17 mouse cellular contexts compared by ENCODE assay signal in the genomic region with DNA sequence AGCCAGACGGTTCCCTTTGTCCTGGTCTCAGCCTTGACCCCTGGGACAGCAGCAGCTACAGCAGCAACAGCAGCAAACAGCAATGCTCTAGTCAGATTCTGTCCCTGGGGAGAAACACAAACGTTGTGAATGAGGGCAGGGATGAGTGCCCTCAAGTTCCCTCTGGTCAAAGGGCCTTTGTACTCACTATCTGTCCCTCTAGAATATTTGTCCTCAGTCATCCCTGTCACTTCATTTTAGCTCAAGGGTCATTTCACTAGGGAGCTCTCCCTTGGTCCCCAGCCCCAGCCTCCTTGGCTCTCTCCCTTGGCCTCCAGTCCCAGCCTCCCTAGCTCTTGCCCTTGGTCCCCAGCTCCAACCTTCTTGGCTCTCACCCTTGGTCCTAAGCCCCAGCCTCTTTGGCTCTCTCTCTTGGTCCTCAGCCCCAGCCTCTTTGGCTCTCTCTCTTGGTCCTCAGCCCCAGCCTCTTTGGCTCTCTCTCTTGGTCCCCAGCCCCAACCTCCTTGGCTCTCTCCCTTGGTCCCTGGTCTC.
DNase-seq lines count a peak whose midpoint lies in the region; ATAC-seq and TF ChIP-seq lines count a peak whose summit lies in the region.
"Had no signal": no experiment of that assay in that cellular context is flagged by ENCODE, and none has a peak within 500 bp of the region (broad histone marks: within the 10 kb centered on the region; RNA-seq: fewer than 3 reads in every experiment).

No protein-coding gene starts in this region.

- no peaks in the 10 kb centered on the region for H3K27me3 ChIP-seq in lung, embryonic 14.5 days (ENCODE audit: insufficient read depth, low read length)
- H3K27me3 ChIP-seq: embryonic facial prominence, embryonic 13.5 days; forebrain, embryonic 13.5 days; neural tube, embryonic 13.5 days had no signal

- H3K27ac ChIP-seq in lung, embryonic 14.5 days (ENCODE audit: low read depth): no peak overlapping the region
- H3K27ac ChIP-seq: embryonic facial prominence, embryonic 13.5 days; forebrain, embryonic 13.5 days; hindbrain, embryonic 14.5 days; neural tube, embryonic 13.5 days had no signal

- no peak overlapping the region for H3K4me2 ChIP-seq in lung, embryonic 14.5 days
- H3K4me2 ChIP-seq: embryonic facial prominence, embryonic 13.5 days; forebrain, embryonic 13.5 days; hindbrain, embryonic 14.5 days; neural tube, embryonic 13.5 days had no signal

- WGBS in lung, embryonic 14.5 days: 22% methylated on average over 2 of the region's 2 CpGs

- H3K4me3 ChIP-seq in lung, embryonic 14.5 days (ENCODE audit: low read depth, low read length): no peak overlapping the region
- H3K4me3 ChIP-seq: embryonic facial prominence, embryonic 13.5 days; forebrain, embryonic 13.5 days; neural tube, embryonic 13.5 days had no signal

- H3K9me3 ChIP-seq in lung, embryonic 14.5 days (ENCODE audit: low read depth, low read length): no peaks in the 10 kb centered on the region
- H3K9me3 ChIP-seq: embryonic facial prominence, embryonic 13.5 days; forebrain, embryonic 13.5 days; neural tube, embryonic 13.5 days had no signal

- ATAC-seq in lung, embryonic 14.5 days (ENCODE audit: insufficient read depth): no peak
- ATAC-seq: forebrain, embryonic 13.5 days had no signal

- H3K9ac ChIP-seq in lung, embryonic 14.5 days: no peak overlapping the region
- H3K9ac ChIP-seq: embryonic facial prominence, embryonic 13.5 days; forebrain, embryonic 13.5 days; hindbrain, embryonic 14.5 days; neural tube, embryonic 13.5 days had no signal

- H3K4me1 ChIP-seq in lung, embryonic 14.5 days (ENCODE audit: insufficient read depth): no peaks in the 10 kb centered on the region
- H3K4me1 ChIP-seq: embryonic facial prominence, embryonic 13.5 days; neural tube, embryonic 13.5 days had no signal

- peak; percentile 15 for DNase-seq in gastrocnemius, adult 18-20 months (ENCODE audit: low spot score)
- DNase-seq in gastrocnemius, postnatal 4 days (ENCODE audit: low spot score in 2 of 2): no peak
- peak; percentile 6 for DNase-seq in lung, embryonic 14.5 days
- no peak for DNase-seq in lung, postnatal 4 days
- DNase-seq in heart, adult 9 months (ENCODE audit: low spot score in 2 of 2): peak; percentile 43 to 44
- peak; percentile 7 for DNase-seq in lung, postnatal 14 days
- no peak for DNase-seq in cerebellum, postnatal 4 days (ENCODE audit: low spot score in 2 of 2)
- DNase-seq in left cerebral cortex, adult 9 months (ENCODE audit: low spot score in 2 of 2): no peak
- DNase-seq: B cell, adult 2 months; cerebellum, postnatal 25 days; liver; thymus, postnatal 25 days had no signal

- H3K36me3 ChIP-seq in lung, embryonic 14.5 days (ENCODE audit: insufficient read depth): no peaks in the 10 kb centered on the region
- H3K36me3 ChIP-seq: embryonic facial prominence, embryonic 13.5 days; G1E; neural tube, embryonic 13.5 days had no signal

- TF ChIP-seq CTCF in lung, embryonic 14.5 days (IDR thresholded peaks at IDR 0.05; ENCODE audit: low read depth): no peak

Comparison
In these comparisons a context has a peak if more than half of its experiments do, and no peak if none do; other contexts are left out.
1. DNase-seq: peak in gastrocnemius, adult 18-20 months (single experiment), lung, embryonic 14.5 days (single experiment), heart, adult 9 months (2 of 2) and lung, postnatal 14 days (single experiment); none in gastrocnemius, postnatal 4 days (0 of 2), lung, postnatal 4 days (0 of 2), cerebellum, postnatal 4 days (0 of 2) and left cerebral cortex, adult 9 months (0 of 2).